Mouse (Mus musculus): ENCODE data around the gene Cacnb3.
"Not testable (repeated sequence)": the region's sequence is repeated elsewhere in the genome, so short reads cannot be mapped to it uniquely, and the experiment has no call there.

Cacnb3 gene

DNA sequence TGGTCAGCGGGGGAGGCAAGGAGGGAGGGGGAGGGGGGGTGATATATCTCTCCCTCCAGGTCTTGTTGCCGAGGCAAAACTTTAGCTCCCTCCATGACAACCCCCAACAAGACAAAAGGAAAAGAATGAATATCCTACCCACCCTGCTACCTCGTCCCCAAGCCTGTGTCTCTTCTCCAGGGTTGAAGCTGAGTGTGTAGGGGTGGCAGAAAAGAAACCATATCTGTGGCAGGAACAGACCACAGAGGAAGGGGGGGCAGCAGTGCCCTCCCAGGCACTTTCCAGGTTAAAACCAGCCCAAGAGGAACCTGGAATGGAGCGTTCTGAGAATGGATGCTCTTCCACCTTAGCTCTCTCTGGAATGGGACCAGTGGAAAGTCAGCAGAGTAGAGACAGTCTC lies at the start of gene Cacnb3:
Cacnb3 (plus strand) TSS at position 301 of the 400 bp plus-strand sequence.
- no peak for DNase-seq (ENCODE audit: low spot score)

DNA sequence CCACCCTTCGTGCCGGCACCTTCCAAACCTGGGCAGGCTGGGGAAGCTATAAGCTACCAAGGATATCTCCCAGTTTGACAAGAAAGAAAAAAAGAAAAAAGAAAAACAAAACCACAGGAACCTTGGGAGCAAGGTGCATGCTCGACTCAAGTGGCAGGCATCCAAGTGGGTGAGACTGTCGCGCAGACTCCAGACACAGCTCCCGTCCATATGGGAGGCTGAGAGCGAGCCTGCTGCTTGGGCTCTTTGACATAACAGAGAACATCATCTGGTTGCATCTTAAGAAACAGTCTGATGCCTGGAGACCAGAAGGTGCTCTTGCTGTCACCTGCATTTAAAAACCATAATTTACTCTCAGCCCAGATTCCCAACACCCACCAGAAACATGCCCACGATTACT lies 48.2 kb upstream of the Cacnb3 start:
- DNase-seq (ENCODE audit: low spot score) = no peak

DNA sequence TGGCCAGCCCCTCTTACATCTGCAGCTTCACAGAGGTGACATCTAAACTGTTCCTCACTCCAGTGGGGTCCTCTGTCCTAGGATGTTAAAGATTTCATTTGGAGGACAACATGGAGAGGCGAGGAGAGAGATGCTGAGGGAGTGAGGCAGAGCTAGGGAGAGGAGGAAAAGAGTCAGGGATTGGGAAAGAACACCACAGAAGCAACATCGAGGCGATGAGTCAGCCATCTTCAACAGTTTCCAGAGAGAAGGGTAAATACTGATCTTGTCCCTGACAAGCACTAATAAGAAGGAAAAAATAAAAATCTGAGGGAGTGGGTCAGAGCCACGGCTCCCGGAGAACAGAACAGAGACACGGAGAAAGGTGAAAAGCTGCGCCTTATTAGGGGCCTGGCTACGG lies 47.6 kb upstream of the Cacnb3 start:
- no peak for DNase-seq (ENCODE audit: low spot score)

DNA sequence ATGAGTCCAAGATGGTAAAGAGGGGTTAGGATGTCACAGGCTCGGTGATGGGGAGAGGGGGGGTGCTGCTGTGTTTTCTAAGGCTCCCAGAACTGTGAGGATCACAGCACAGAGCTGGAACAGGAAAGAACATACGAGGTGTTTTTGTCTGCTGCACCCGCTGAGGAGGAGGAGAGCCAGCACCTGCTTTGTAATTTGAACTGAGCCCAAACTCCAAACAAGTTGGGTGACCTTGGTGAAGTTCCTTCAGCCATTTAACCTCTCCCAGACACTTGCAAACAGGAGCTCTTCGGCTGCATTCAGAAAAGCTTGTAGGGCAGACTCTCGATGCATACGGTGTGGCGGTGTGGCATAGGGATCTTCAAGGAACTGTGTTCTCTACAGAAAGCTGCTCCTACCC lies 45.2 kb upstream of the Cacnb3 start:
- no peak for DNase-seq (ENCODE audit: low spot score)

DNA sequence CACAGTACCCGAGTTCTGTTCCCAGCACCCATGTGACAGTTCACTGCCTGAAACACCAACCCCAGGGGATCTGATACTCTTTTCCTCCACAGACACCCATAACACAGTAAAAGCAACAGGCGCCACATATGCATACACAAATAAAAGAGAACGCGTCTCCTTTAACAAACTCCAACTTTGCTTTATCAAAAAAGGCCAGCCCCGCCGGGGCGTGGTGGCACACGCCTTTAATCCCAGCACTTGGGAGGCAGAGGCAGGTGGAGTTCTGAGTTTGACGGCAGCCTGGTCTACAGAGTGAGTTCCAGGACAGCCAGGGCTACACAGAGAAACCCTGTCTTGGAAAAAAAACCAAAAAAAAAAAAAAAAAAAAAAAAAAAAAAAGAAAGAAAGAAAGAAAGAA lies 44.5 kb upstream of the Cacnb3 start:
- DNase-seq (ENCODE audit: low spot score) = not testable (repeated sequence)

DNA sequence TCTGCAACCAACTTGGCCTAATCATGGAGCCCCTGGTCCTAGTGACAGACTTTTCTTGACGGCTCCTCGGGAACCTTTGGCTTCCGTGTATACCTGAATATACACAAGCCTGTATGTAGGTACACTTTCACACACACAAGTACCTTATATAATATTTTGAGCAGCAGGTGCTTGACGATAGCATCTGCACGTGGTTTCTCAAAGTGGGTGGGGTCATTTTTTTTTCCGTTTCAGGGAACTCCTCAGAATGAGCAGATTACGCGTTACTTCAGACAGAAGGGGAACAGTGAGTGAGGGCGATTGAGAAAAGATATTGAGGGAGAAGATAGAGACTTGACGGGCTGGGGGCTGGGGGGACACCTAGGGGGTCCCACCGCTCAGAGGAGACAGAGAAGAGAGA lies 42.9 kb upstream of the Cacnb3 start:
- no peak for DNase-seq (ENCODE audit: low spot score)

DNA sequence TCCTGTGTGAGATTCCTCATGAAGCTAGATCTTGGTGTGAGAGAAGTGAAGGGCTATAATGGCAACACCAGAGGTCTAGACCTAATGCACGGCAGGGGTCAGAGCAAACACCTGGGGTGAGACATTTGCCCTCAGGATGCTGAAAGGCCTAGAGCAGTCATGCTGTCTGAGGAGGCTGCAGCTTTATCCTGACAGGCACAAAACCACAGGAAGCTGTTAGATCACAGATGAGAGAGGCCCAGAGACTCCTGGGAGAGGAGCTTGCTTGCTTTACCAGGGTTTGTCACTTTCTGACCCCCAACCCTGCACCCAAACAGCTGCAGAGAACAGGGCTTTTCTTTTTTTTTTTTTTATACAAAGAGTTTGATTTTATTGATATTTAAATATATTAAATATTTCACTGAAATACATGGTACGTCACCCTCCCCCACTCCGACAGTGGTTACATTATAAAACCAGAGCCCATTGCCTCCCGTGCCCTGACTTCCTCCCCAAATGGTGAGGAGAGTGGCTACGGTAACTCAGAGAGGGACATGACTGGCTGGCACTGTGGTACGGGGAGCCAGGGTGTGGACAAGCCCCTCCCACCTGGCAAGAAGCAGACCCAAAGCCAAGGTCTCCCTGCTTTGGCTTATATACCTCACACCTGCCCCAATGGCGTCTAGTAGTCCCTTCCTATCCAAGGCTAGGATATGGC lies 40.9 kb upstream of the Cacnb3 start:
- no peak for DNase-seq (ENCODE audit: low spot score)

DNA sequence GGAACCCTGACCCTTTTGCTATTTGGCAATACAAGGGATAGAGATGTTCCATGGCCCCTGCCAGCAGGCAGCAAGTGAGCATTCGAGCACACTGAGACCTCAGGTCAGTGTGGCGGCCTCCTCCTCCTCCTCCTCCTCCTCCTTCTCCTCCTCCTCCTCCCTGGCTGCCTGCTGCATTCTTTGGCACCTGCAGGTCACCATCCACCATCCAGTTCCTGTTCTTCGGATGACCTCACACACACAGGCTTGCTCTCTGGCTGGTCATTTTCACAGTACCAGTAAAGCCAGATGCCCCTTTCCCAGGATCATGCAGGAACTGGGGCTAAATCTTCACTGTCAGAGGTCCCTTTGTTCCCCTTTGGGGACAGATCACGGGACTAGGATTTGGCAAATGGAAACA lies 39.2 kb upstream of the Cacnb3 start:
- no peak for DNase-seq (ENCODE audit: low spot score)

DNA sequence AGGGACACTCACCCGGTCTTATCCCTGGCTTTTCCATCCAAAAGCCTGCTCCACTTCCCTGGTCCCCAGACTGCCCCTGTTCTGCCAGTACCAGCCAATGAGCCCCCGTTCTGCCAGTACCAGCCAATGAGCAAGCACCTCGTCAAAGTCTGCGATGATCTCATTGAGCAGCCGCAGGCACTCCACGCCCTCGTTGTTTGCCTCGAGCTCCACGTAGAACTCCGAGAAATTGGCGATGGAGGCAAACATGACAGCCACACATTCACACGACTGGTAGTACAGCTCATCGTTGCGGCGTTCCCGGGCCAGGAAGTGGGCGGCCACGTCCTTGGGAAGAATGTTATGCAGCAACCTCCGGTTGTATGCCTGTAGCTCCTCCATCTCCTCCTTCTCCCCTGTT lies 36.4 kb upstream of the Cacnb3 start:
- no peak for DNase-seq (ENCODE audit: low spot score)

DNA sequence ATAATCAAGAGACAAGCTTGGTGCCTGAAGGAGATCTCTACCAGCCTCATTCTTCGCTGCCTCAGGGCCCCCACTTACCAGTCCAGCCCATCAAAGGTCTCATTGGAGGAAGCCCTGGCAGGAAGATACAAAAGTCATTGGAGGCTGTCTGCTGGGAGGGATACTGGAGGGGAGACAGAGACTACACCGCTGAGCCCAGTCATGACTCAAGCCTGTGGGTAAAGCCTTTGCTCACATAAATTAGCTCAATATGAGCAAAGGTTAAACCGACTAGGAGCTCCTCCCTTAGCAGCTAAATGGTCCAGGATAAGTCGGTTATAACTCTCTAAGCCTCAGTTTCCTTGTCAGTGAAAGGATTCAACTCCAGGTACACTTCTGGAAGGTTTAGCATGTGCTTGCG lies 35.6 kb upstream of the Cacnb3 start:
- DNase-seq (ENCODE audit: low spot score) = no peak

DNA sequence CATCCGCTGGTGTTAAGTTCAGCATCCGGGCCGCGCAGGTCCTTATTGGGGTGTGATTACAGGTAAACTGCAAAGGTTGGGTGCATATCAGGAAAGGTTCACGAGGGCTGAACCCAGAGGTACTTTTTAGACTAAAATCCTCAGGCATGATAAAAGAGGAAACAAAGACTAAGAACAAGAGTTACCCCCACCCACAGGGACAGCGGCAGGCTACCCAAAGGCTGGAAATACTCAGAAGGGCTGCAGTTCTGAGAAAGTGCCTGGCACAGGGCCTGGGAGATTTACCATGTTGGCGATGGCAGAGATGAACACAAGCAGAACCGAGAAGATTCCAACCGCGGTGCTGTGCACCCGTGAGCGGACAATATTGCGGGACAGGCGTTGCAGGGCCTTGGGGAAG lies 34.0 kb upstream of the Cacnb3 start:
- DNase-seq (ENCODE audit: low spot score) = no peak

DNA sequence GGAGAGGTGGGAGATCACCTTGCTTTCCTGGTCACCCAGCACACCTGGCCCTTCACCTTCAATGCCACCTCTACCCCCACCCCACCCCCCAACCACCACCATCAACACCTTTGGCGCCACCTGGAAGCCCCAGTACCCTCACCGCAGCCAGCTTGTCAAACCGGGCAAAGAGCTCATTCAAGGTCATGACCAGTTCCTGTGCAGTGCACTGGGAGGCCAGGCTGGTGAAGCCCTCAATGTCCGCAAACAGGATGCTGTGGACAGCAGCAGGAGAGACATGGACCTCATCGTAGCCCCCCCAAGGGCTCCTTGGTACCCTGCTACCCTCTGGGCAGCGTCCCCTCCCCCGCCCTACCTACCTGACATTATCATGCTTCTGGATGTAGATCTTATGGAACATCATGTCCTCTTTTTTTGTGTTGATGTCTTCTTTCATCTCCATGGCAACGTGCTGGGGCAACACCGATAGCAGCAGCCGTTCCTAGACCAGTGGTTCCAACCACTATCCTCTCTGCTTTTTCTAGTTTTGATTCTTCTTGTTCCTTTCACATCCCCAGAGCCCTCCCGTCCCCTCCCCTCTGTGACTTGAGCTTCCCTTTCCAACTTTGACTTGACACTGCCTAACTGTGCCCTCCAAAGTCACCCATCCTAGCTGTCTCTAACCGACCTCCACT lies 30.5 kb upstream of the Cacnb3 start:
- no peak for DNase-seq (ENCODE audit: low spot score)

DNA sequence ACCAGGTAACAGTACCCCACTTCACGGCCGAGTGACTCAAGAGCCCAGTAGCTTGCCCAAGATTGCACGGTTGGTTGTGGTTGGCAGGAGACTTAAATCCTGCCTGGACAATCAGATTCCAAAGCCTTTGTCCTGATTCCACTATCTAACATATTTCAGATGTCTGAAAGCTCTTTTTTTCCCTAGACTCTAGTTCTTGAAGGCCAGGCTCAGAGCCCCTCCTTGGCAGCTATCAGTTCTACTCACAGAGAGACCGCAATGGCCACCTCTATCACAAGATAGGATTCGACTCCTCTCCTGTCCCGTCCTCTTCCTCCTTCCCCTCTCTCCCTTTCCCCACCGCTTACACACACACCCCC lies 28.8 kb upstream of the Cacnb3 start:
- no peak for DNase-seq (ENCODE audit: low spot score)

DNA sequence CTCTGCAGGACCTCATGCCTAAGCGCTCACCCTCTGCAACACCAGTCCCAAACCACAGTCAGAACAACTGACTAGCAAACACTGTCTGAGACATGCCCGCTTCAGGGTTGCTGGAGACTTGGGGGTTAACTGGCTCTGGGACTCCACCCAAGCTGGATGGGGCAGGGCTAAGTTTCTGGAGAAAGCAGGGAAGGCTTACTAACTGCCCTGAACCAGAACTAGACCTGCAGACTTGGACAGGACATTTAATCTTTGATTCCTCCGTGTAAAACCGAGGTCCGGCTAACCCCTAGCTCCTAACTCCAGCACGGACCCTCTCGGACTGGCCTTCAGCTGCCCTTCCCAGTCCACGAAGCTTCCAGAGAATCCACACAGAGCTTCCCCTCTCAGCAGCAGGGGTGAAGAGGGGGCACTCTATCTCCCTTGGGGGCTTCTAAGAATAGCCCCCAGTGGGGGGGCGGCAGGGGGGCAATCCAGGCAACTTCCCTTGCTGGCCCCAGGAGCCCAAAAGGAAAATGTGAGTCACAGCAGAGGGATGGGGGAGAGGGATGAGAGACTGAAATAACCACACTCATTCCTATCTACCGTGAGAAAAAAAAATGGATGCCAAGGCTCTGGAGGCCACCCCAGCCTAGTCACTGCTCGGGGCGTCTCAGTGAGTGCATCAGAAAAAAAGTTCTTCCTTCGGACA lies 28.3 kb upstream of the Cacnb3 start:
- DNase-seq (ENCODE audit: low spot score) = no peak

DNA sequence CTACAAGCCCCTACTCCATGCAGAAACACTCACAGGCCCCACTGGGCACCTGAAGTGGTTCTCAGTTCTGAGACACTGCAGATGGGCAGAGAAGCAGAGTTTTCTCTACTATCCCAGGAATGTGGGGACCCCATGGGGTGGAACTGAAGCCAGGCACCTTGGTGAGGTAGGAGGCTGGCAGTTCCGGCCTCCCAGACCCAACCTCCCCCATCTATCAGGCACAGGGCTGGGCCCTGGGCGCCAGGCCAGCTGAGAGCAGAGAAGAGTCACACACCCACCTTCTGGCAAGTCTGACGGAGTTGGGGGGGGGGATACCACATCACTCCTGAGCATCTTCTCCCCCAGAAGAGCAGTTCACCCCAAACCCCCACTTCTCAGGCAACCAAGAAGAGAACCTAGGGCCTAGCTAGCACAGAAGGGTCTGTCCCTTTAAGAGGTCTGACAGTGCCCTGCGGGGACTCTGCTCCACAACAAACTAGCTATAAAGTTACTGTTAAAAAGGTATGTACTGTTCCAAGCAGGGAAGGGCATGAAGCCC lies 27.6 kb upstream of the Cacnb3 start:
- DNase-seq (ENCODE audit: low spot score) = no peak

DNA sequence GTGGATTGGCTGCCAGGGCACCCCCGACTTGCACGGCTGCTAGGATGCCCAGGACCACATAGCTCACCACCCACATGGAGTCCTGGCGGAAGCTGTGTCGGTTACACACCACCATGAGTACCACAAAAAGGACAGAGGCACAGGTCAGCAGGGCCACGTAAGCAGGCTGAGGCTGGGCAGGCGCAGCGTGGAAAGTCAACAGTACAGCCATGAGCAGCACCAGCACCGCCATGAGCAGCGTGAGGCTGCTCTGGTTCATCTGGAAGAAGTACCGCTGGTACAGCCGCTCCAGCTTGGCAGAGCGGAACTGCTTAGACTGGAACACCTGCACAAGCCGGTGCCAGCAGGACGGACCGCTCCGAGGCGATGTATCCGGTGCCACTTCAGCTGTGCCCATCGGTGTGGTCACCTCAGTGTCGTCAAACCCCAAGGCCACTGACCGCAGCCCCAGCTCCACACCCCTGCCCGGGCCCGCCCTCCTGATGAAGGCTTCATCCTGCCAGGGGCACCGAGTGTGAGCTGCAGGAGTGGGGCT lies 26.5 kb upstream of the Cacnb3 start:
- no peak for DNase-seq (ENCODE audit: low spot score)

DNA sequence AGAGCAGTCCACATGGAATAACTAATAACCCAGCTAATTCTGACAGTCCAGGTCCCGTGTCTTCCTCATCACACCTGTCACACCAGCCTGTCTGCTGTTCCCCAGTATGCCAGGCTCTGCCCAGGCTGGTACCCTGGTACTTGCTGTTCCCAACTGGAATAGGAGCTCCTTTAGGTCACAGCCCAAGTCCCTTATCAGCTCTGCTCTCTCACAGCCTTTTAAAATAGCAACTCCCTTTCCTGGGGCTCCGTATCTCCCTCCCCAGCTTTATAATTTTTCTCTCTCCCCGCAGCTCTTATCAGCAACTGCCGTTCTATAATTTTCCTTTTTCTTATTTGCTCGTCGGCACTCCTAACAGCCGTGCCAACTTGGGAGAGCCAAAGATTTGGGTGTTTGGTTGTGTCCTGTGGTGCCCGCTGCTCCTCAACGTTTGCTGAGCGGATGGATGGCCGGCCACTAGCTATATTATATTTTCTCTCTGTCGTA lies 24.5 kb upstream of the Cacnb3 start:
- no peak for DNase-seq (ENCODE audit: low spot score)

DNA sequence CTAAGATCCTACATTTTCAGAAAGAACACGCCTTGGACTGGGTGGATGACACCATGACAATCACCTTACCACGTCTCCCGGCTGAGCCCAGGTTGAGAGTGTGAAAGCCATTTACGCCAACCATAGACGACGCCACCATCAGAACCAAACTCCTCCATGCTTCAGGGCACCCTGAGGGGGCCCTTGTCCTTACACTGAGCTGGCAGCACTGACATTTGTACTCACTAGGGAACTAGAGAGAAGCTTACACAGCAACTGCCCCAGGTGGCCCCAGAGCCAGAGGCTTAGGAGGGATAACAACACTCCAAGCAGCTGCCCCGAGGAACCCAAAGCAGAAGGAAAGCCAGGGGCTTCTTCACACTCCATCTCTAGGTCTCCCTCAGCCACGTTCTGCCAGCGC lies 23.9 kb upstream of the Cacnb3 start:
- DNase-seq (ENCODE audit: low spot score) = no peak

DNA sequence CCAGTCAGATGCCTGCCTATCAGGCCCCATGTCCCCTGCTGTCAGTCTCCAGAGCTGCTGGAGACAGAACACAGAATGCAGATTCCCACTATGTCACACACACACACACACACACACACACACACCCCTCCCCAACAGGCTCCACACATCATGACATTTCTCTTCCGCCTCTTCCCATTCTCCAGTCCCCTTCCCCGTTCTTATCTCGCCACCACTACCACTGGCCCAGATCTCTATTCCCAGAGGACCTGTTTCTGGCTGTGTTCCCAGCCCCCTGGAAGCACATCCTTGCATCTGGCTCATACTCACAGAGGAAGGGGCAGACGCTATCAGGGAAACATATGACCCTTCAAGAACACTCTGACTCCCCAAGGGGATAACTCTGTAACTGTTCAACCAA lies 23.1 kb upstream of the Cacnb3 start:
- no peak for DNase-seq (ENCODE audit: low spot score)

DNA sequence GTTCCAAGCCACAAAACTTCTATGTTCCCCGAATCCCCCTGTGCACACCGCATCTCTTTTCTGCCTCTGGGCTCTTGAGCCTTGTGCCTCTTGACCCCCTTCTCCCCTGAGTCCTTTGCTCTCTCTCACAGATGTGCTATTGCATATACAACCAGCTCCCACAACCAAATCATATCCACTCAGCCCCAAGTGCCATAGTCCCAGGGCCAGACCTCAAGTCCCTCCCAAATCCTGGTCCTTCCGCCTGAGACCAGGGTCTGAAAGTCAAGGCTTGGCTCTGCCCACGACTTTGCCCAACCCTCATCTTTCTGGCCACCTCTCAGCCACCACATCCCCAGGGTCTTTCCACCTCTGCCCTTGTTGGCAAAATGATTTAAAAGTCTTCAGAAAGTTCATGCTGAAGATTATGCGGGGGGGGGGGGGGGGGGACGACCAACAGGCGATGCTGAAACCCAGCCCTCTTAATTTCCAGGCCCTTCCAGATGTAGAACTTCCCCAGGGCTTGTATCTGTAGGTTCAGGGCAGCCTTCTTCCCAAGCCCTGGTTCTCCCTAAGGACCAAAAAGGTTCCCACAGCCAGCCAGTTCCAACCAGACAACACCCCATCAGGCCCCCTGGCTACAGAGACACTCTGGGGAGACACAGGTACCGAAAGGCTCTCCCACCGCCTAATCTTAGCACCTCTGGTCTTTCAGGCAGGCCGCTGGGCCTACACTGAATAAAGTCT lies 22.4 kb upstream of the Cacnb3 start:
- no peak for DNase-seq (ENCODE audit: low spot score)

DNA sequence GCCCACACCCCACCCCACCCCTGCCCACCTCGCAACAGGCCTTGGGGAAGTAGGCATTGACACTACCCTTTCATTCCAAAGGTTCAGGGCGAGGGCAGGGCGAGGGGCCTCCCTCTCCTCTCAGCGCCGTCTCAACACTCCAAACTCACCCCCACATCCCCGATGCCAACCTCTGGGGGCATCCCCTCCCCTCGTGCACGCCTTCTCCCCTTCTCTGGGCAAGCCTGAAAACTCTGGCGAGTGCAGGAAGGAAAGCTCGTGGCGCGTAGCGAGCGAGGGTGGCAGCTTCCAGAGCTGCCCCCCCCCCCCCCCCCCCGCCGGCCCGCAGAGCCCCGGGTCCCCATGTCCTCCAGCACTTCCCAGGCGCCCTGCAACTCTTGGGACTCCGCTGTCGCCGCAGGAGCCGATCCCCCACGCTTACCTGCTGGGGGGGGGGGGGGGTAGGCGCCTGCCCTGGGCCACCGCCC lies 21.8 kb upstream of the Cacnb3 start:
- no peak for DNase-seq (ENCODE audit: low spot score)

Measured in ovary, postnatal 14 days (tissue).